Mouse (Mus musculus) neural tube, embryonic 11.5 days (tissue): Measurements from ENCODE around the gene Shroom1. TPM values are rescaled to one million over a fixed set of nuclear protein-coding genes. Genes with fewer than 3 reads are reported as not detected.
"Not testable (repeated sequence)": the region's sequence is repeated elsewhere in the genome, so short reads cannot be mapped to it uniquely, and the experiment has no call there.

Experiments used
- ATAC-seq: fragments of 200-750 bp; cut with Nextera tagmentation; 2 replicates; pipeline ENCODE4 v1.8.0; 2017; ENCODE audit warnings: moderate number of reproducible peaks, mild to moderate bottlenecking, moderate TSS enrichment, moderate library complexity; ENCODE audit not compliant: insufficient read depth, low FRiP score, low TSS enrichment
- DNase-seq: peaks from one replicate; pipeline ENCODE4 v3.0.0-alpha.2; 2015; ENCODE audit warnings: low spot score
- H3K27ac ChIP-seq: fragments of 300-500 bp; sonication (generic); 2 replicates; pipeline ENCODE4 v1.5.1; 2014; ENCODE audit warnings: low read depth, mild to moderate bottlenecking, low read length
- H3K27me3 ChIP-seq: fragments of 300-500 bp; sonication (generic); 2 replicates; pipeline ENCODE4 v1.6.1; 2014; ENCODE audit warnings: mild to moderate bottlenecking, low read length, mixed read lengths; ENCODE audit not compliant: control insufficient read depth, insufficient read depth
- H3K36me3 ChIP-seq: fragments of 300-500 bp; sonication (generic); 2 replicates; pipeline ENCODE4 v1.6.1; 2014; ENCODE audit warnings: mild to moderate bottlenecking, low read length, moderate library complexity, mixed read lengths; ENCODE audit not compliant: control insufficient read depth, insufficient read depth
- H3K4me1 ChIP-seq: fragments of 300-500 bp; sonication (generic); 2 replicates; pipeline ENCODE4 v1.6.1; 2014; ENCODE audit warnings: low read length, mixed read lengths; ENCODE audit not compliant: control insufficient read depth, insufficient read depth
- H3K4me2 ChIP-seq: fragments of 300-500 bp; sonication (generic); 2 replicates; pipeline ENCODE4 v1.6.1; 2014; ENCODE audit warnings: low read depth, mild to moderate bottlenecking, moderate library complexity
- H3K4me3 ChIP-seq: fragments of 300-500 bp; sonication (generic); 2 replicates; pipeline ENCODE4 v1.5.1; 2014; ENCODE audit warnings: low read depth, low read length
- H3K9ac ChIP-seq: fragments of 300-500 bp; sonication (generic); 2 replicates; pipeline ENCODE4 v1.6.1; 2014; ENCODE audit warnings: mild to moderate bottlenecking, low read length
- H3K9me3 ChIP-seq: fragments of 300-500 bp; sonication (generic); 2 replicates; pipeline ENCODE4 v1.6.1; 2016; ENCODE audit warnings: low read length; ENCODE audit not compliant: control insufficient read depth
- WGBS: fragments of 180-500 bp; shearing (Covaris S2); extraction: QIAGEN DNeasy Blood & Tissue Kit; methylation state at CpG from one replicate; pipeline ENCODE4 v1.1.7; 2014; 5-methylcytosine and 5-hydroxymethylcytosine counted together
- polyA plus RNA-seq: library from polyadenylated mRNA; unstranded; fragments of >200 nt; fragmentation: Nextera tagmentation; extraction: Ambion mirVana; gene quantifications from 2 replicates; pipeline ENCODE4 v1.2.1, GENCODE M21; 2014

Shroom1 gene
- polyA plus RNA-seq, 1 experiment from 2014 or later = 1.5 TPM

DNA sequence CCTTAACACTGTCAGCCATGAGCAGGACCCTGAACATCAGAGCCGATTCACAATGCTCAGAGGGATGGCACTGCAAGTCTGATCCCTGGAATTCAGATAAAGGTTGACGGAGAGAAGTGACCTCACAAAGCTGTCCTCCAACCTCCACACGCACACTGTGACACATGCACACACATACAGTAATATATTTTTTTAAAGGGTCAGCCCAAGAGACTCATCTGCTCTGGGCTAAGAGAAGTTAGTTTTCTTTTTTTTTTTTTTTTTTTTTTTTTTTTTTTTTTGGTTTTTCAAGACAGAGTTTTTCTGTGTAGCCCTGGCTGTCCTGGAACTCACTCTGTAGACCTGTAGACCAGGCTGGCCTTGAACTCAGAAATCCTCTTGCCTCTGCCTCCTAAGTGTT is 30.1 kb upstream of the Shroom1 start:
- 91% methylated on average over 3 of the region's 3 CpGs for WGBS

DNA sequence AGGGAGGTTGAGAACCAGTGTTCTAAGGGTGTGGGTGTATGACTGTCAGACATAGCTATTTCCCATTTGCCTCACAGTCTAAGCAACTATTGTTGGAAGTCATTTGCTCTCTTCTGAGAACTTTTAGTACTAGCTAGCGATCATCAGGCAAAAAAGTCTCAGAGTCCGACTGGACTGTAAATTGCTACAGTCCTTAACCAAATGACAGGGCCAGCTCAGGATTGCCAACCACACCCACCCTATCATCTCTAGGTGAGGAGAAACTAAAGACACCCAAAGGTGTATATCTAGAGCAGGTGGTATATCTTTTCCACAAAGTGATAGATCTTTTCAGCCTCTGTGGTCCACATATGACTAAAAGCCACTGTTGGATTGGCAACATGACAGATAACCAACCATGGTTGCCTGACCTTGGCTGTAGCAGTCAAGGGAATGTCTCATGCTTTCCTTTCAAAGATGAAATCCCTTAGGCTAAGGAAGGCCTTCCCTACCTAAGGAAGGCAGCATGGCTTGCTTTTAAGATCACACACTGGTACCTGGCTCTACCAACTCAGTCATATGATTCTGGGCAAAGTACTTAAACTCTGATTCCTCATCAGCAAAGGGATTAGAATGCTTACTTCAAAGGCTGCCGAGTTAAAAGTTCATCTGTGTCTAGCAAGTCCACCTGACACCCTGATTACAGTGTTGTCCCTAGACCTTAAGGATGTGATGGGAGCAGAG is 28.9 kb upstream of the Shroom1 start:
- no peak overlapping the region for H3K9ac ChIP-seq
- no peaks in the 10 kb centered on the region for H3K27me3 ChIP-seq
- no peak overlapping the region for H3K27ac ChIP-seq
- H3K36me3 ChIP-seq = peaks cover 5% of the 10 kb centered on the region; the same call in 1 of the 2 replicates
- ATAC-seq (no peak), DNase-seq (no peak)
- H3K9me3 ChIP-seq = no peaks in the 10 kb centered on the region
- no peak overlapping the region for H3K4me3 ChIP-seq
- H3K4me1 ChIP-seq = peaks cover 8% of the 10 kb centered on the region
- no peak overlapping the region for H3K4me2 ChIP-seq
- 92% methylated on average over 3 of the region's 3 CpGs for WGBS

More for the DNA sequence above, 30.1 kb upstream of the Shroom1 start:
- H3K9ac ChIP-seq, H3K9me3 ChIP-seq, DNase-seq, H3K27me3 ChIP-seq, H3K36me3 ChIP-seq, H3K4me1 ChIP-seq, H3K27ac ChIP-seq, ATAC-seq, H3K4me3 ChIP-seq, H3K4me2 ChIP-seq: not testable (repeated sequence)

DNA sequence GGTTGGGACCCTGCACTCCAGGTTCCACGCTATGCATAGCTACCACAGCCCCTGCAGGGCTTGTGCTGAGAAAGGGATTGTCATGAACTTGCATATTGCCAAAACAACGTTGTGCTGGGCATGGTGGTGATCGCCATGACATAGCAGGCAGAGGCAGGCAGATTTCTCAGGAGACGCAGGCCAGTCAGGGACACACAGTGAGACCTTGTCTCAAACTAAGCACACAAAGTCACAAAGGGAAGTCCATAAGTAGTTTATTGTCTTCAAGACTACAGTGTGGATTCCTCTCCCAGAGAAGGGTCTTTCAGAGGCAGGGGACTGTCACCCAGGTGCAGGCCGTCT is 28.3 kb upstream of the Shroom1 start:
- H3K4me2 ChIP-seq = no peak overlapping the region
- no peak for ATAC-seq

DNA sequence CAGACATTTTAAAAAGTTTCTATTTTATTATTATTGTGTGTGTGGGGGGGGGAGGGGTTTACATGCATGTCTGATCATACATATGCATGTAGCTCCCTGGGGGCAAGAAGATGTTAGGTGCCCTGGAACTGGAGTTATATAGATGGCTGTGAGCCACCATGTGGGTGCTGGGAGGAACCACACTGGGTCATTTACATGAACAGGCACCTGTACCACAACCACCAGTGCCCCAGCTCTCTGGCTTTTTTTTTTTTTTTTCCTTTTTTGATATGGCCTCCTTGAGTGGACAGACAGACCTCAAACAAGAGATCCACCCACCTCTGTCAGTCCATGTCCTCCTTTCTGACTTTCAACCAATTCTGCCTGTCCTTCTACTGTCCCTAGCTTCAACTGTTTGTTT is 27.8 kb upstream of the Shroom1 start:
- Histone ChIP-seq H3K4me1 (peaks cover 8% of the 10 kb centered on the region), H3K4me3 (no peak overlapping the region), H3K27ac (no peak overlapping the region), H3K9ac (no peak overlapping the region), H3K4me2 (peak overlapping the region; percentile 87; the same call in 1 of the 2 replicates), H3K9me3 (no peaks in the 10 kb centered on the region), H3K36me3 (peaks cover 5% of the 10 kb centered on the region; the same call in 1 of the 2 replicates), H3K27me3 (no peaks in the 10 kb centered on the region)
- ATAC-seq (no peak), DNase-seq (no peak)

More for the DNA sequence above, 28.3 kb upstream of the Shroom1 start:
- Histone ChIP-seq H3K4me3 (no peak overlapping the region), H3K9ac (no peak overlapping the region), H3K27me3 (no peaks in the 10 kb centered on the region), H3K4me1 (peaks cover 8% of the 10 kb centered on the region), H3K9me3 (no peaks in the 10 kb centered on the region), H3K36me3 (peaks cover 5% of the 10 kb centered on the region; the same call in 1 of the 2 replicates), H3K27ac (no peak overlapping the region)
- WGBS = 96% methylated on average over 5 of the region's 5 CpGs
- no peak for DNase-seq

DNA sequence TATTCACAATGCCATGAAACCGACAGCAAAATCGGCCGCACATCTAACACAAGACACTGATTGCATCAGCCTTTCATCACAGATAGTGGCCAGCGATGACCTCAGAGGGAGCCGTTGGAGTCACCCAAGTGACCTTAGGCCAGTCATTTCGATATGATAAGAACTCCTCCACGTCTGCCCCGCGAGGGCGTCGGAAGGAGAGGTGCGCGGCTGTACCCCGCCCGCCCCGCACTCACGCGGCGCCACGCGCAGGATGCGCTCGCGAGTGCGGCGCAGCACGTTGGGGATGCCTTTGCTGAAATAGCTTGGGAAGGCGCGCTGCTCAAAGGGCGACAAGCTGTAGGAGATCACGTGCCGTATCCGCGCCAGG is 26.7 kb upstream of the Shroom1 start:
- peak overlapping the region; percentile 87 for H3K4me2 ChIP-seq
- no peaks in the 10 kb centered on the region for H3K9me3 ChIP-seq
- H3K4me1 ChIP-seq = peaks cover 8% of the 10 kb centered on the region
- peaks cover 5% of the 10 kb centered on the region; the same call in 1 of the 2 replicates for H3K36me3 ChIP-seq
- peak overlapping the region; percentile 97 for H3K4me3 ChIP-seq
- peak overlapping the region; percentile 84 for H3K9ac ChIP-seq
- H3K27me3 ChIP-seq = no peaks in the 10 kb centered on the region
- H3K27ac ChIP-seq = peak overlapping the region; percentile 56; the same call in 1 of the 2 replicates
- DNase-seq (no peak), ATAC-seq (peak; percentile 45)
- WGBS = under 1% methylated on average over 34 of the region's 34 CpGs

DNA sequence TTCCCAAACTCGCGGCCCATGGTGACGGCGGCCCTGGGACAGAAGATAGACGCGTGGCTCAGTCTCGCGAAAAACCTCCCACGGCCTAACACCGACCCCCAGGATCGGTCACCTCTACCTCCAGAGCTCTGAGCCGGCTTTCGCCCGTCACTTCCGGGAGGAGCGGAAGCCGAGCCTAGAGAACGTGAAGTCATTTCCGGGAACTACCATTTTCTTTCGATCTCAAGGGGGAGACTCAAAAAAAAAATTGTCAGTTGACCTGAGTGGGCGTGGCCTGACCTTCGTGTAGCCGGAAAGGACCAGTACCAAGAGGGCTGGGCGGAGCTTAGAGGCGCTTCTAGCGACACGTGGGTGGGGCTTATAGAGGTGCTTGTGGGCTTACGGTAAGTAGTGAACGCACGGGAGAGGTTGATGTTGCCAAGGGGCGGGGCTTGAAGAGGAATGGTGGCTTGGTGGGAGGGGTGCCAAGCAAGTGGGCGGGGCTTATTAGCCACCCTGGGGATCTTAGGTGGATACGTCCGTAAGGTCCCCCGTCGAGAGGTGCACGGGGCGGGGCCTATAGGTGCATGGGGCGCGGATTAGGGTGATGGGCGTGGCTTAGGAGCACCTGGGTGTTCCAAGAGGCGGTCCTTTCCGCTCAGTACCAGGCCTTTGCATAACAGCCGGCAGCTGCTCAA is 26.2 kb upstream of the Shroom1 start, which contains the start of the genes Uqcrq and Gdf9:
Gene Uqcrq, minus strand, starts transcription at position 162 of the 677 bp plus-strand sequence.
Gene Gdf9, plus strand, starts transcription at position 354 of the 677 bp plus-strand sequence.
- Histone ChIP-seq H3K27me3 (no peaks in the 10 kb centered on the region), H3K4me2 (peak within 1 kb of the TSS; percentile 87), H3K4me3 (peak within 1 kb of the TSS; percentile 97), H3K9me3 (no peaks in the 10 kb centered on the region), H3K36me3 (peaks cover 5% of the 10 kb centered on the region; the same call in 1 of the 2 replicates), H3K27ac (peak within 1 kb of the TSS; percentile 56; the same call in 1 of the 2 replicates), H3K4me1 (peaks cover 8% of the 10 kb centered on the region), H3K9ac (peak within 1 kb of the TSS; percentile 84)
- WGBS = under 1% methylated on average over 44 of the region's 44 CpGs
- DNase-seq (peak; percentile 98), ATAC-seq (peak; percentile 94)

DNA sequence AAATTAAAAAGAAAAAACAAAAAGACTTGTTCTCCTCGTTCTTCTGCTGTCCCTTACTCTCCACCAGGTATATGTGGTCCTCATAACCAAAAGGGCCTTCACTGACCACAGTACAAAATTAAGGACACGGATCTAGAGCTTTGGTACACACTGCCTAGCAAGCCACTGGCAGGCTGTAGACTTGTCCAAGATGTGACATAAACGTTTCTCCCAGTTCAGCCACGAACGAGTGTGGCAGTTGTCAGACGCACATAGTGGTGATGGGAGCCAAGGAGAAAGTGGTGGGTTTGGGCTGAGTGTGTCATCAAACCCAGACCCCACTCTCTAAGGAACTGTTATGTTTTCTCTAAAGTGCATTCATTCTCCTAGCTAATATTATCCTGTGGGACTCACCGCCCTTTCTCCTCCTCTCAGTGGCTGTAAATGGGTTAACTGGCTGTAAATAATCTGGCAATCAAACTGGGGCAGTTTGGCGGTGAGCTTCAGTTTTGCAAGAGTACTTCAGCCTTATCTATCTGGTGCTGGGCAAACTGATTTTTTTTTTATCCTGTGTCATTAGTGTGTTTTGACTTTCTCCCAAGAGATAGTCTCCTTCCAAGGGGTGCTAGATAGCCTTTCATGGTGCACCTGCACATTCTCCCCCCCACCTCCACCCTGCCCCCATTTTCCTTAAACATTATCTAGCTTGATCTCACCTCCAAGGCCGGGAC is 25.5 kb upstream of the Shroom1 start:
- ATAC-seq (peak; percentile 29; the same call in 1 of the 2 replicates), DNase-seq (no peak)
- WGBS = 18% methylated on average over 9 of the region's 9 CpGs
- H3K9ac ChIP-seq = peak overlapping the region; percentile 31
- H3K4me1 ChIP-seq = peaks cover 8% of the 10 kb centered on the region
- H3K9me3 ChIP-seq = no peaks in the 10 kb centered on the region
- H3K4me3 ChIP-seq = peak overlapping the region; percentile 97
- peaks cover 5% of the 10 kb centered on the region; the same call in 1 of the 2 replicates for H3K36me3 ChIP-seq
- no peak overlapping the region for H3K27ac ChIP-seq
- peak overlapping the region; percentile 87 for H3K4me2 ChIP-seq
- H3K27me3 ChIP-seq = no peaks in the 10 kb centered on the region

DNA sequence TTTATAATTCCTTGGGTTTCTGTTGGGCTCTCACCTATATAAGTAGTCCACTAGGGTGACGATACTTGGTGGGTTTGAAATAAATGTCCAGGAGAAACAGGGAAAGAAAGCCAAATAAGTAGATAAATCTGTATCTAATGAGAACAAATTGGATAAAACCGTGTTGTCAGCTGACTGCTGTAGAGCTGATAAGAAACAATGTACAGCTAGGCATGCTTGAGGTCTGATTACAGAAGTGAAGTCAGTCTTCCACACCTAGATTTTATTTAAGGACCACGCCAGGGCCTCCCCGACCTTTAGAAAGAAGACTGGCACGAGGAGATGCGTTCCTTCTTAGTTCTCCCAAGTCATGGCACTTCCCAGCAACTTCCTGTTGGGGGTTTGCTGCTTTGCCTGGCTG is 23.9 kb upstream of the Shroom1 start:
- Histone ChIP-seq H3K27ac (no peak overlapping the region), H3K4me2 (no peak overlapping the region), H3K9me3 (no peaks in the 10 kb centered on the region), H3K4me1 (peaks cover 8% of the 10 kb centered on the region), H3K27me3 (no peaks in the 10 kb centered on the region), H3K4me3 (no peak overlapping the region), H3K9ac (no peak overlapping the region), H3K36me3 (peaks cover 5% of the 10 kb centered on the region; the same call in 1 of the 2 replicates)
- DNase-seq (no peak), ATAC-seq (no peak)
- WGBS = 73% methylated on average over 6 of the region's 6 CpGs
